Mouse (Mus musculus) cerebellum, adult 2 months (tissue): ENCODE measurements around the gene Nckap5. TPM values are rescaled to one million over a fixed set of nuclear protein-coding genes. Genes with fewer than 3 reads are reported as not detected.
"Not testable (repeated sequence)": the region's sequence is repeated elsewhere in the genome, so short reads cannot be mapped to it uniquely, and the experiment has no call there.

Source experiments
- DNase-seq, 2 experiments: peaks; one replicate each; pipeline ENCODE4 v3.0.0; 2021
- H3K27ac ChIP-seq: fragments of 200-500 bp; 2 replicates; pipeline ENCODE4 v1.5.1; 2012; ENCODE audit warnings: low read length, control low read depth, inconsistent platforms; ENCODE audit not compliant: insufficient read depth
- H3K27me3 ChIP-seq: fragments of 200-500 bp; 2 replicates; pipeline ENCODE4 v1.6.1; 2012; ENCODE audit warnings: inconsistent platforms, mild to moderate bottlenecking, low read length, moderate library complexity; ENCODE audit not compliant: control insufficient read depth, insufficient read depth
- H3K4me1 ChIP-seq: fragments of 200-500 bp; 2 replicates; pipeline ENCODE4 v1.6.1; 2011; ENCODE audit warnings: low read length; ENCODE audit not compliant: control insufficient read depth, insufficient read depth
- H3K4me3 ChIP-seq: fragments of 200-500 bp; replicated peaks from 2 replicates; pipeline ENCODE3; 2011; ENCODE audit warnings: mild to moderate bottlenecking, low read depth, low read length, control low read depth; ENCODE audit not compliant: insufficient read depth
- CTCF ChIP-seq: fragments of 200-500 bp; IDR thresholded peaks from 2 replicates; pipeline ENCODE4 v1.5.1; 2011; ENCODE audit warnings: low read depth, mild to moderate bottlenecking, control low read depth, low read length, moderate library complexity, borderline replicate concordance; ENCODE audit not compliant: insufficient read depth
- POLR2A ChIP-seq: fragments of 200-500 bp; IDR thresholded peaks from 2 replicates; pipeline ENCODE4 v1.6.1; 2011; ENCODE audit warnings: low read length, control low read depth, borderline replicate concordance; ENCODE audit not compliant: insufficient read depth
- WGBS: fragments of 180-500 bp; shearing (Covaris S2); methylation state at CpG from one replicate; pipeline ENCODE4 v1.1.7; 2018; 5-methylcytosine and 5-hydroxymethylcytosine counted together
- polyA plus RNA-seq: library from polyadenylated mRNA; depleted of rRNA; stranded (reverse); fragments of >200 nt; gene quantifications from 2 replicates; pipeline ENCODE4 v1.2.3, GENCODE M21; 2012

Gene Nckap5
- polyA plus RNA-seq, 1 experiment, result 2.1 TPM

DNA sequence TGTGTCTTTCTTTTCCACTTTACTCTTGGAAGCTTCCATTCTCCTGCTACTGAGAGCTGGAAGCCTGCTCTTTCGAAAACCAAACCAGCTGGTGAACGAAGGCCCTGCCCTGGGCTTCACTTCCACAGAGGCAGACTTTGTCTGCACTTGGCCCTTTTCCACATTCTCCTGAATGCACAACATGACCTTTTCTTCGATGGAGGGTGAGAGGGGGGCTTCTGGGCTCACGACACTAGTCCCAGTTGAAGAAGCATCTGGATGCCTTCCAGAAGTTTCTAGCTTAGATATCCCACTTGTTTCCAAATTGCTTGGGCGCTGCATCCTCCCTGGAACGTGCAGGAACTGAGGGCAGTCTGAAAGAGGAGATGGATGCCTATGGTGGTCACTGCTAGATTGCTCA, 806.1 kb downstream of the Nckap5 start:
- no peak overlapping the region for H3K4me3 ChIP-seq
- H3K27me3 ChIP-seq, result no peaks in the 10 kb centered on the region
- TF ChIP-seq POLR2A, result no peak
- no peak for TF ChIP-seq CTCF
- whole genome bisulfite sequencing, result 22% methylated on average over 6 of the region's 6 CpGs
- peak in 1 of 2 experiments; percentile 37 for DNase-seq
- H3K4me1 ChIP-seq, result no peaks in the 10 kb centered on the region
- peak overlapping the region; percentile 3; the same call in 1 of the 2 replicates for H3K27ac ChIP-seq

DNA sequence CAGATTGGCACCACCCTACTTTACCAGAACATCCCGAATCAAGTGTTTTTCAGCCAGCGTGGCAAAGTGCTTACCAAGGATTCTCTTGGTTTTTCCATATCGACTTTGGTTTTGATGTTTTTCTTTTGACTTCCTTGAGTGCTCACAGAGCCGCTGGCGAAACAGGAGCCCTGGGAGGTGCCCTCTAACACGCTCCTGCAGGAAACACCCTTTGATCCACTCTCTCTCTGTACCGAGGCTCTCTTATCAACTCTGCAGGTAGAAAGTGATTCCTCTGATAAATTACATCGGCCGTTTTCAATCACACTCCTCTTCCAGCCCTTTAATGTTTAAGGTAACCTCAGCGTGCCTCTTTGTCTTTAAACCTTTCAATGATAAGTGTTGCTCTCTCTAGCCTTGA, 807.6 kb downstream of the Nckap5 start:
- DNase-seq, result no peak
- 86% methylated on average over 10 of the region's 10 CpGs for WGBS
- TF ChIP-seq POLR2A, result no peak
- no peak for TF ChIP-seq CTCF
- Histone ChIP-seq H3K27ac (no peak overlapping the region), H3K4me3 (no peak overlapping the region), H3K4me1 (no peaks in the 10 kb centered on the region), H3K27me3 (no peaks in the 10 kb centered on the region)

DNA sequence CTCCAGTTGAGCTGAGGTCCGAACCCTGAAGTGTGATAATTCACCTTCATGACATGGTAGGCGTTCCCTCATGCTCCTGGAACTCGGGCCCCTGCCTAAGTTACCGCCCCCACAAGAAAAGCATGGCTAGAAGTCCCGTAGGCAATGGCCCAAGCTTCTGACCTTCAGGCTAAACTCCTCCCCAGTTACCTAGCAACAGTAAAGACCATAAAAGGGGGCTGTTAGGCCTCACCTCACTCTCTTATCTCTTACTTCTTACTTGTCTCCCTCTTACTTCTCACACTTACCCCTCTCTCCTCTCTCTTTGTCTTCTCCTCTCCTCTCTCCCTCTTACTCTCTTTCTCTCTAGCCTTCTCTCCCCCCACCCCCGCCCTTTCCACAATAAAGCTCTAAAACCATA, 811.9 kb downstream of the Nckap5 start:
- H3K27ac ChIP-seq, H3K27me3 ChIP-seq, H3K4me3 ChIP-seq, DNase-seq, H3K4me1 ChIP-seq: not testable (repeated sequence)
- 67% methylated on average over 6 of the region's 6 CpGs for WGBS

DNA sequence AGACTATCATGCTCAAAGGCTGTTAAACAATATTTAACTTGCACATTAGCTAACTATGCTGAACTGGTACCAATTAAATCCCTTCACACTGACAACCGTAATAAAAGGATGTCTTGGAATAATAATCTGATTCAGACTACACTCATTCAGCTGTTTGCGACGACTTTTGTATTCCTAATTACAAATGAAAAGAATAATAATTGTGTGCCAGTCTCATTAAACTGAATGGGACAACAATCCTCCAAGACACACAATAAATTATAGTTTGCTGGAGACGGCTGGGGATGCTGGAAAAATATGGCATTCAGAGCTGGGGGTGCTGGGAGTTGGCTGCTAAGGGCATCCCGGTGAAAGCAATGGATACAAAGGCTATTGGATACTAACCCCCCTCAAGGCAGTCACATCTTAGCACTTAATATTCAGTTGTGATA, 818.9 kb downstream of the Nckap5 start:
- no peak overlapping the region for H3K4me3 ChIP-seq
- no peak for DNase-seq
- no peaks in the 10 kb centered on the region for H3K4me1 ChIP-seq
- H3K27ac ChIP-seq, result no peak overlapping the region
- WGBS, result 76% methylated on average over 5 of the region's 5 CpGs
- H3K27me3 ChIP-seq, result no peaks in the 10 kb centered on the region
- TF ChIP-seq CTCF (no peak), POLR2A (no peak)

DNA sequence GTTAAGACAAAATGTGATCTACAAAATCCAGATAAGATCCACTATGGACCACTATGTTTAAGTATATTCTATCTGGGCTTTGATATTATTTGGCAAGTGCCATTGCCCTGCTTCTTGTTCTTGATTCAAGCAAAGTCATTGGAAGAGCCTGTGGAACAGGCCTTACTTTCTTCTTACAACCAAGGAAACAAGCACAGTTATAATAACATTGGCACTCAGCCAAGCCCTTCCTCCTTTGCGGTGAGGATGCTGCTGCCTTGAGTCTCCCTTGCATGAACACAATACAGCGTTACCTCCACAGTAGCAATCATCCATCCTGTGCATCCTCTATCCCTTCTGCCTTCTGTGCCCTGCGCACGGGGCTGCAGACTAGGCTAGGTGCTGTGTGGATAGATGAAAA, 823.0 kb downstream of the Nckap5 start:
- Histone ChIP-seq H3K27me3 (no peaks in the 10 kb centered on the region), H3K27ac (no peak overlapping the region), H3K4me3 (no peak overlapping the region), H3K4me1 (no peaks in the 10 kb centered on the region)
- WGBS, result 72% methylated on average over 4 of the region's 4 CpGs
- no peak for DNase-seq
- TF ChIP-seq CTCF (no peak), POLR2A (no peak)

DNA sequence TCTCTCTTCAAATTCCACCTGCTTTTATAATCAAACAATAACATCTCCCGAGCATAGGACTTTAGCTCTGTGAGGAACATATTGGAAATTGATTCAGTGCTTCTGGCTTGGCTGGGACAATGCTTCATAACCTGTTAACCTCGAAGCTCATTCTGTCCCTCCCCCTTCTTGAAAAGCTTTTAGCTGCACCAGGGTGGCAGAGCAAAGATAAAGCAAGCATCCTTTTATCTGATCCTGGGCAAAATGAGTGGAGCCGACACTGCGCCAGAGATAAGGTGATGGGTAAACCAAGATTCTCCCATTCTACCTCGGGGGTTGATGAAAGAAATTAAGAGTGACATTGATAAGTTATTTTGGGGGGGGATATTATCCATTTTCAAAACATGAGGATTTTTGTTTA, 824.9 kb downstream of the Nckap5 start:
- Histone ChIP-seq H3K4me3 (no peak overlapping the region), H3K27me3 (no peaks in the 10 kb centered on the region), H3K27ac (no peak overlapping the region), H3K4me1 (no peaks in the 10 kb centered on the region)
- no peak for DNase-seq
- 72% methylated on average over 5 of the region's 5 CpGs for WGBS
- TF ChIP-seq POLR2A (no peak), CTCF (no peak)

DNA sequence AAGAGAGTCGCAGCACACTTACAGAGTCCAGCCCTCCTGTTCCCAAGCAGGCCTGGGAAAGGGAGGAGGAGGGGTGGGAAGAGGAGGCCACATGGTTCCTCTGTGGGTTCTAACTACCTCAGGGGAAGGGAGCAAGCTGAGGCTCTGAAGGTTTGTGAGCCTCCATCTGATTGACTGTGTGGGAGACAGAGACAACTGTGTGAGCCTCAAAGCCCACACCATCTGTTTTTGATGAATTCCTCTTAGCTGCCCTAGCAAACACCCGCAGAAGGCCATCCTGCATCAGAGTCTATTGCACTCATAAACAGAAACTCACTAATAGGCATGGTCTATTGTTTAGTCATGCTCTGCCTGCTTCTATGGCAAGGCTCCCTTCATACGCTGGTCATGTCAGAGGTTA, 834.1 kb downstream of the Nckap5 start:
- H3K4me3 ChIP-seq, result no peak overlapping the region
- no peak for TF ChIP-seq CTCF
- no peak for TF ChIP-seq POLR2A
- no peak overlapping the region for H3K27ac ChIP-seq
- no peak for DNase-seq
- no peaks in the 10 kb centered on the region for H3K4me1 ChIP-seq
- WGBS, result 43% methylated on average over 3 of the region's 3 CpGs
- no peaks in the 10 kb centered on the region for H3K27me3 ChIP-seq

DNA sequence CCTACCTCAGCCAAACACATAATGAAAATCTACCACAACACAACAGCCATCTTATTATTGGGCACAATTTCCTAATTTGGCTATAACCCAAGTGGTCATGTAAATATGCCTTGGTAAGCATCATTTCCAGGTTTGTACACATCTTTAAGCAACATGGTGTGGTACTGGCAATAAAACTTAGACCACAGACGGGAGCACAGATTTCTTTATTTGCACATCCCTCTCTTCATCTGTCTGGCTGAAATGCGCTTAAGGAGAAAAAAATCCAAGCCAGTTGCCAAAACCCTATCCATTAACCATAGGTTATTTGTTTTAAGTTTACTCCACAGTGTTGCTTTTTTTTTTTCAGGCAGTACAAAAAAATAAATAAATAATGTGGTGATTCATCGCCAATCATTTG, 842.8 kb downstream of the Nckap5 start:
- Histone ChIP-seq H3K4me1 (no peaks in the 10 kb centered on the region), H3K27me3 (no peaks in the 10 kb centered on the region), H3K27ac (no peak overlapping the region), H3K4me3 (no peak overlapping the region)
- no peak for DNase-seq
- WGBS, result 63% methylated on average over 3 of the region's 3 CpGs
- TF ChIP-seq POLR2A (no peak), CTCF (no peak)
